In the genomic region with DNA sequence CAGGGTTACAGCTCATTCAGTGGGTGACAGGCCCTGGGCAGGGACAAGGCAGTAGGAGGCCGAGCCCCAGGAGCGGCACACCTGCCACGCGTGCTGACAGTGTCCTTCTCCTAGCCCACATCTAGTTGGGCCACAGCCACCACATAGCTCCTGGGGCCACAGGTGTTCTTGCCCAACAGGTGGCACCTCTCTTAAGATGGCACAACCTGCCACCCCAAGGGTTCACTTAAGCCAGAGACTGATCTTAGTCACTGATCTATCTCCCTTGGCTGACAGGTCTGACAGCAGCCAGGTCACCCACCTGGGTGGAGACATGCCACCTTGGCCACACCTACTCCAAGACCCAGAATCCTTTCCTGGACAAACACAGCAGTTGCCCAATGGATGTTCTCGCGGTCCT, we compare ENCODE assay signal across 9 mouse cellular contexts. TPM values are rescaled to one million over a fixed set of nuclear protein-coding genes. Genes with fewer than 3 reads are reported as not detected.
A peak's percentile ranks its signal among the peaks of the same experiment; 100 is the strongest.
DNase-seq lines count a peak whose midpoint lies in the region; ATAC-seq and TF ChIP-seq lines count a peak whose summit lies in the region.
"Had no signal": no experiment of that assay in that cellular context is flagged by ENCODE, and none has a peak within 500 bp of the region (broad histone marks: within the 10 kb centered on the region; RNA-seq: fewer than 3 reads in every experiment).

No protein-coding gene starts in this region.

- H3K9ac ChIP-seq in forebrain, embryonic 12.5 days: no peak overlapping the region
- no peak overlapping the region for H3K9ac ChIP-seq in forebrain, embryonic 16.5 days (replicated peaks; ENCODE audit: low read depth, low read length)
- peak overlapping the region; percentile 32; the same call in 1 of the 2 replicates for H3K9ac ChIP-seq in lung, embryonic 14.5 days
- H3K9ac ChIP-seq in limb, embryonic 13.5 days: peak overlapping the region; percentile 57; the same call in 1 of the 2 replicates
- no peak overlapping the region for H3K9ac ChIP-seq in stomach, embryonic 15.5 days

- H3K4me1 ChIP-seq in forebrain, embryonic 12.5 days: peaks cover 48% of the 10 kb centered on the region
- H3K4me1 ChIP-seq in forebrain, embryonic 16.5 days (replicated peaks; ENCODE audit: control insufficient read depth, insufficient read depth, low read length): peaks cover 36% of the 10 kb centered on the region
- peaks cover 41% of the 10 kb centered on the region for H3K4me1 ChIP-seq in lung, embryonic 14.5 days (ENCODE audit: insufficient read depth)
- H3K4me1 ChIP-seq in limb, embryonic 13.5 days: peaks cover 81% of the 10 kb centered on the region
- peaks cover 69% of the 10 kb centered on the region for H3K4me1 ChIP-seq in stomach, embryonic 15.5 days

- H3K27ac ChIP-seq in forebrain, embryonic 12.5 days: 0 out of 2 replicates have a peak overlapping the region, but pooled peaks have one; percentile 19
- H3K27ac ChIP-seq in forebrain, embryonic 16.5 days (ENCODE audit: low read length): no peak overlapping the region
- peak overlapping the region; percentile 93 for H3K27ac ChIP-seq in lung, embryonic 14.5 days (ENCODE audit: low read depth)
- peak overlapping the region; percentile 92 for H3K27ac ChIP-seq in limb, embryonic 13.5 days
- H3K27ac ChIP-seq in stomach, embryonic 15.5 days: peak overlapping the region; percentile 96

- H3K27me3 ChIP-seq in forebrain, embryonic 12.5 days: 0 out of 2 replicates have a peak, but pooled peaks cover 8% of the 10 kb centered on the region
- H3K27me3 ChIP-seq in forebrain, embryonic 16.5 days (replicated peaks; ENCODE audit: control insufficient read depth, insufficient read depth, low read length): no peaks in the 10 kb centered on the region
- H3K27me3 ChIP-seq in lung, embryonic 14.5 days (ENCODE audit: insufficient read depth, low read length): no peaks in the 10 kb centered on the region
- H3K27me3 ChIP-seq in limb, embryonic 13.5 days: no peaks in the 10 kb centered on the region
- no peaks in the 10 kb centered on the region for H3K27me3 ChIP-seq in stomach, embryonic 15.5 days (replicated peaks)

- H3K9me3 ChIP-seq in forebrain, embryonic 12.5 days: no peaks in the 10 kb centered on the region
- no peaks in the 10 kb centered on the region for H3K9me3 ChIP-seq in forebrain, embryonic 16.5 days (ENCODE audit: control insufficient read depth, low read length)
- no peaks in the 10 kb centered on the region for H3K9me3 ChIP-seq in lung, embryonic 14.5 days (ENCODE audit: low read depth, low read length)
- H3K9me3 ChIP-seq in limb, embryonic 13.5 days: no peaks in the 10 kb centered on the region
- H3K9me3 ChIP-seq in stomach, embryonic 15.5 days: no peaks in the 10 kb centered on the region

- no peak for DNase-seq in lung, embryonic 14.5 days
- DNase-seq in lung, postnatal 14 days: no peak
- no peak for DNase-seq in layer of hippocampus, adult 11-12 months (ENCODE audit: low spot score)

- no peak for ATAC-seq in forebrain, embryonic 12.5 days (ENCODE audit: low FRiP score)
- no peak for ATAC-seq in forebrain, embryonic 16.5 days
- no peak for ATAC-seq in lung, embryonic 14.5 days (ENCODE audit: insufficient read depth)
- ATAC-seq in limb, embryonic 13.5 days (ENCODE audit: low FRiP score, low read depth): no peak
- no peak for ATAC-seq in stomach, embryonic 15.5 days (ENCODE audit: insufficient read depth, low FRiP score, low read depth)
- ATAC-seq in CD4-positive, CD25-positive, alpha-beta regulatory T cell, adult 4 months: no peak
- ATAC-seq: activated CD4-positive, CD25-positive, alpha-beta regulatory T cell, adult 4 months had no signal

- no peak for TF ChIP-seq CTCF in lung, embryonic 14.5 days (IDR thresholded peaks at IDR 0.05; ENCODE audit: low read depth)

- 80% methylated on average over 6 of the region's 6 CpGs for WGBS in forebrain, embryonic 12.5 days
- 72% methylated on average over 6 of the region's 6 CpGs for WGBS in forebrain, embryonic 16.5 days
- 70% methylated on average over 6 of the region's 6 CpGs for WGBS in lung, embryonic 14.5 days
- 70% methylated on average over 6 of the region's 6 CpGs for WGBS in limb, embryonic 13.5 days
- 63% methylated on average over 6 of the region's 6 CpGs for WGBS in stomach, embryonic 15.5 days

- no peak overlapping the region for H3K4me3 ChIP-seq in forebrain, embryonic 12.5 days (replicated peaks)
- H3K4me3 ChIP-seq in forebrain, embryonic 16.5 days (replicated peaks; ENCODE audit: low read length): no peak overlapping the region
- peak overlapping the region; percentile 81 for H3K4me3 ChIP-seq in lung, embryonic 14.5 days (ENCODE audit: low read depth, low read length)
- H3K4me3 ChIP-seq in limb, embryonic 13.5 days: peak overlapping the region; percentile 86
- H3K4me3 ChIP-seq in stomach, embryonic 15.5 days (replicated peaks): no peak overlapping the region

- H3K36me3 ChIP-seq in forebrain, embryonic 12.5 days (replicated peaks): no peaks in the 10 kb centered on the region
- 0 out of 2 replicates have a peak, but pooled peaks cover 2% of the 10 kb centered on the region for H3K36me3 ChIP-seq in forebrain, embryonic 16.5 days (ENCODE audit: control insufficient read depth, insufficient read depth)
- H3K36me3 ChIP-seq in lung, embryonic 14.5 days (ENCODE audit: insufficient read depth): peaks cover 21% of the 10 kb centered on the region; the same call in 1 of the 2 replicates
- H3K36me3 ChIP-seq in limb, embryonic 13.5 days: peaks cover 45% of the 10 kb centered on the region
- peaks cover 11% of the 10 kb centered on the region; the same call in 1 of the 2 replicates for H3K36me3 ChIP-seq in stomach, embryonic 15.5 days

- H3K4me2 ChIP-seq in forebrain, embryonic 12.5 days: peak overlapping the region; percentile 1; the same call in 1 of the 2 replicates
- H3K4me2 ChIP-seq in forebrain, embryonic 16.5 days (ENCODE audit: low read length): no peak overlapping the region
- peak overlapping the region; percentile 88 for H3K4me2 ChIP-seq in lung, embryonic 14.5 days
- peak overlapping the region; percentile 98 for H3K4me2 ChIP-seq in limb, embryonic 13.5 days (replicated peaks)
- peak overlapping the region; percentile 87 for H3K4me2 ChIP-seq in stomach, embryonic 15.5 days

RNA-seq across cellular contexts. Expression of gene Dnaja3, which starts 3.1 kb away (rescaled TPM):
- polyA plus RNA-seq in forebrain, embryonic 12.5 days (2016; fragmentation: Nextera tagmentation; extraction: Ambion mirVana): 51.4 and 58.0 TPM in 2 replicates
- polyA plus RNA-seq in forebrain, embryonic 16.5 days (2015; fragmentation: Nextera tagmentation; extraction: Ambion mirVana): 60.3 and 61.9 TPM in 2 replicates
- 58.7 and 59.3 TPM in 2 replicates for polyA plus RNA-seq in lung, embryonic 14.5 days (2014; fragmentation: Nextera tagmentation; extraction: Ambion mirVana)
- 56.6 and 60.0 TPM in 2 replicates for polyA plus RNA-seq in limb, embryonic 13.5 days (2015; fragmentation: Nextera tagmentation; extraction: Ambion mirVana)
- polyA plus RNA-seq in stomach, embryonic 15.5 days (2015; fragmentation: Nextera tagmentation; extraction: Ambion mirVana): 68.4 and 77.6 TPM in 2 replicates
- 10 to 100 TPM; 24.4 to 29.0 TPM for polyA plus RNA-seq in CD4-positive, CD25-positive, alpha-beta regulatory T cell, adult 4 months (2017; shearing (Covaris generic))

RNA-seq across cellular contexts. Expression of gene Vasn, which starts 3.2 kb away (rescaled TPM):
- 5.2 and 6.8 TPM in 2 replicates for polyA plus RNA-seq in forebrain, embryonic 12.5 days (2016; fragmentation: Nextera tagmentation; extraction: Ambion mirVana)
- polyA plus RNA-seq in forebrain, embryonic 16.5 days (2015; fragmentation: Nextera tagmentation; extraction: Ambion mirVana): 3.2 and 4.3 TPM in 2 replicates
- polyA plus RNA-seq in lung, embryonic 14.5 days (2014; fragmentation: Nextera tagmentation; extraction: Ambion mirVana): 23.1 and 23.5 TPM in 2 replicates
- 35.6 and 35.9 TPM in 2 replicates for polyA plus RNA-seq in limb, embryonic 13.5 days (2015; fragmentation: Nextera tagmentation; extraction: Ambion mirVana)
- polyA plus RNA-seq in stomach, embryonic 15.5 days (2015; fragmentation: Nextera tagmentation; extraction: Ambion mirVana): 17.2 and 17.3 TPM in 2 replicates
- 1 to 10 TPM; 2.2 to 2.9 TPM for polyA plus RNA-seq in CD4-positive, CD25-positive, alpha-beta regulatory T cell, adult 4 months (2017; shearing (Covaris generic))

RNA-seq across cellular contexts. Expression of gene Pam16, which starts 18.1 kb away (rescaled TPM):
- 114 TPM in 2 replicates for polyA plus RNA-seq in forebrain, embryonic 12.5 days (2016; fragmentation: Nextera tagmentation; extraction: Ambion mirVana)
- polyA plus RNA-seq in forebrain, embryonic 16.5 days (2015; fragmentation: Nextera tagmentation; extraction: Ambion mirVana): 132 and 157 TPM in 2 replicates
- 81.9 and 86.3 TPM in 2 replicates for polyA plus RNA-seq in lung, embryonic 14.5 days (2014; fragmentation: Nextera tagmentation; extraction: Ambion mirVana)
- 105 and 106 TPM in 2 replicates for polyA plus RNA-seq in limb, embryonic 13.5 days (2015; fragmentation: Nextera tagmentation; extraction: Ambion mirVana)
- polyA plus RNA-seq in stomach, embryonic 15.5 days (2015; fragmentation: Nextera tagmentation; extraction: Ambion mirVana): 46.5 and 75.7 TPM in 2 replicates
- polyA plus RNA-seq in CD4-positive, CD25-positive, alpha-beta regulatory T cell, adult 4 months (2017; shearing (Covaris generic)): 10 to 100 TPM; 35.7 TPM

RNA-seq across cellular contexts. Expression of gene Coro7, which starts 36.6 kb away (rescaled TPM):
- polyA plus RNA-seq in forebrain, embryonic 12.5 days (2016; fragmentation: Nextera tagmentation; extraction: Ambion mirVana): 13.5 and 18.5 TPM in 2 replicates
- 25.4 and 32.6 TPM in 2 replicates for polyA plus RNA-seq in forebrain, embryonic 16.5 days (2015; fragmentation: Nextera tagmentation; extraction: Ambion mirVana)
- 13.1 and 15.1 TPM in 2 replicates for polyA plus RNA-seq in lung, embryonic 14.5 days (2014; fragmentation: Nextera tagmentation; extraction: Ambion mirVana)
- polyA plus RNA-seq in limb, embryonic 13.5 days (2015; fragmentation: Nextera tagmentation; extraction: Ambion mirVana): 19.6 and 20.8 TPM in 2 replicates
- polyA plus RNA-seq in stomach, embryonic 15.5 days (2015; fragmentation: Nextera tagmentation; extraction: Ambion mirVana): 16.3 and 20.8 TPM in 2 replicates
- polyA plus RNA-seq in CD4-positive, CD25-positive, alpha-beta regulatory T cell, adult 4 months (2017; shearing (Covaris generic)): 100 to 1,000 TPM; 102 to 174 TPM

RNA-seq across cellular contexts. Expression of gene Glis2, which starts 48.4 kb away (rescaled TPM):
- 22.0 and 26.6 TPM in 2 replicates for polyA plus RNA-seq in forebrain, embryonic 12.5 days (2016; fragmentation: Nextera tagmentation; extraction: Ambion mirVana)
- 10.8 and 12.1 TPM in 2 replicates for polyA plus RNA-seq in forebrain, embryonic 16.5 days (2015; fragmentation: Nextera tagmentation; extraction: Ambion mirVana)
- polyA plus RNA-seq in lung, embryonic 14.5 days (2014; fragmentation: Nextera tagmentation; extraction: Ambion mirVana): 24.4 and 29.2 TPM in 2 replicates
- polyA plus RNA-seq in limb, embryonic 13.5 days (2015; fragmentation: Nextera tagmentation; extraction: Ambion mirVana): 32.0 and 39.4 TPM in 2 replicates
- polyA plus RNA-seq in stomach, embryonic 15.5 days (2015; fragmentation: Nextera tagmentation; extraction: Ambion mirVana): 27.9 and 30.6 TPM in 2 replicates
- under 1 TPM in 1 of 2 experiments, not detected in 1; 0.73 TPM for polyA plus RNA-seq in CD4-positive, CD25-positive, alpha-beta regulatory T cell, adult 4 months (2017; shearing (Covaris generic))

Comparison
In these comparisons a context has a peak if more than half of its experiments do, and no peak if none do; other contexts are left out.
1. H3K4me3 ChIP-seq: peak in lung, embryonic 14.5 days (single experiment) and limb, embryonic 13.5 days (single experiment); none in forebrain, embryonic 12.5 days (single experiment), forebrain, embryonic 16.5 days (single experiment) and stomach, embryonic 15.5 days (single experiment).
2. H3K9ac ChIP-seq: peak in lung, embryonic 14.5 days (single experiment) and limb, embryonic 13.5 days (single experiment); none in forebrain, embryonic 12.5 days (single experiment), forebrain, embryonic 16.5 days (single experiment) and stomach, embryonic 15.5 days (single experiment).